Mouse (Mus musculus) lung, postnatal 0 days (tissue): ENCODE measurements around the gene Fanca. TPM values are rescaled to one million over a fixed set of nuclear protein-coding genes. Genes with fewer than 3 reads are reported as not detected.

Experiments used
- ATAC-seq: fragments of 200-750 bp; cut with Nextera tagmentation; 2 replicates; pipeline ENCODE4 v1.8.0; 2017; ENCODE audit warnings: moderate library complexity
- DNase-seq: peaks from one replicate; pipeline ENCODE4 v3.0.0-alpha.2; 2016; ENCODE audit warnings: low spot score
- H3K27ac ChIP-seq: fragments of 300-500 bp; sonication (generic); 2 replicates; pipeline ENCODE4 v1.5.1; 2014; ENCODE audit warnings: antibody characterized with exemption, mild to moderate bottlenecking, low read length, mixed read lengths
- H3K27me3 ChIP-seq: fragments of 300-500 bp; sonication (generic); replicated peaks from 2 replicates; pipeline ENCODE4 v1.6.1; 2014; ENCODE audit warnings: low read length, mixed read lengths; ENCODE audit not compliant: insufficient read depth
- H3K36me3 ChIP-seq: fragments of 300-500 bp; sonication (generic); 2 replicates; pipeline ENCODE4 v1.6.1; 2014; ENCODE audit warnings: low read length, mixed read lengths; ENCODE audit not compliant: insufficient read depth
- H3K4me1 ChIP-seq: fragments of 300-500 bp; sonication (generic); 2 replicates; pipeline ENCODE4 v1.6.1; 2014; ENCODE audit warnings: antibody characterized with exemption, low read depth, low read length, mixed read lengths; ENCODE audit not compliant: insufficient read depth
- H3K4me2 ChIP-seq: fragments of 300-500 bp; sonication (generic); replicated peaks from 2 replicates; pipeline ENCODE4 v1.6.1; 2014; ENCODE audit warnings: low read depth, mild to moderate bottlenecking, low read length, moderate library complexity, mixed read lengths
- H3K4me3 ChIP-seq: fragments of 300-500 bp; sonication (generic); 2 replicates; pipeline ENCODE4 v1.5.1; 2014; ENCODE audit warnings: low read depth, low read length
- H3K9ac ChIP-seq: fragments of 300-500 bp; sonication (generic); replicated peaks from 2 replicates; pipeline ENCODE4 v1.6.1; 2014; ENCODE audit warnings: low read depth, mild to moderate bottlenecking
- H3K9me3 ChIP-seq: fragments of 300-500 bp; sonication (generic); 2 replicates; pipeline ENCODE4 v1.6.1; 2016; ENCODE audit warnings: low read length, mixed read lengths
- CTCF ChIP-seq: IDR thresholded peaks from 2 replicates; pipeline ENCODE4 v1.5.1; 2016; ENCODE audit warnings: antibody characterized with exemption, mild to moderate bottlenecking
- EP300 ChIP-seq: IDR thresholded peaks from 2 replicates; pipeline ENCODE4 v1.6.1; 2016; ENCODE audit warnings: antibody characterized with exemption, mild to moderate bottlenecking, control low read depth
- WGBS: fragments of 180-500 bp; shearing (Covaris S2); extraction: QIAGEN DNeasy Blood & Tissue Kit; methylation state at CpG from one replicate; pipeline ENCODE4 v1.1.7; 2014; 5-methylcytosine and 5-hydroxymethylcytosine counted together
- polyA plus RNA-seq: library from polyadenylated mRNA; unstranded; fragments of >200 nt; fragmentation: Nextera tagmentation; extraction: Ambion mirVana; gene quantifications from 2 replicates; pipeline ENCODE4 v1.2.1, GENCODE M21; 2015

Fanca gene
- polyA plus RNA-seq, 1 experiment from 2014 or later, result 4.5 TPM

GRCm38 (mm10) chr8:123342253-123342652 is 23.9 kb upstream of the Fanca start:
- WGBS, result 50% methylated on average over 8 of the region's 8 CpGs
- DNase-seq, result peak; percentile 32

DNA sequence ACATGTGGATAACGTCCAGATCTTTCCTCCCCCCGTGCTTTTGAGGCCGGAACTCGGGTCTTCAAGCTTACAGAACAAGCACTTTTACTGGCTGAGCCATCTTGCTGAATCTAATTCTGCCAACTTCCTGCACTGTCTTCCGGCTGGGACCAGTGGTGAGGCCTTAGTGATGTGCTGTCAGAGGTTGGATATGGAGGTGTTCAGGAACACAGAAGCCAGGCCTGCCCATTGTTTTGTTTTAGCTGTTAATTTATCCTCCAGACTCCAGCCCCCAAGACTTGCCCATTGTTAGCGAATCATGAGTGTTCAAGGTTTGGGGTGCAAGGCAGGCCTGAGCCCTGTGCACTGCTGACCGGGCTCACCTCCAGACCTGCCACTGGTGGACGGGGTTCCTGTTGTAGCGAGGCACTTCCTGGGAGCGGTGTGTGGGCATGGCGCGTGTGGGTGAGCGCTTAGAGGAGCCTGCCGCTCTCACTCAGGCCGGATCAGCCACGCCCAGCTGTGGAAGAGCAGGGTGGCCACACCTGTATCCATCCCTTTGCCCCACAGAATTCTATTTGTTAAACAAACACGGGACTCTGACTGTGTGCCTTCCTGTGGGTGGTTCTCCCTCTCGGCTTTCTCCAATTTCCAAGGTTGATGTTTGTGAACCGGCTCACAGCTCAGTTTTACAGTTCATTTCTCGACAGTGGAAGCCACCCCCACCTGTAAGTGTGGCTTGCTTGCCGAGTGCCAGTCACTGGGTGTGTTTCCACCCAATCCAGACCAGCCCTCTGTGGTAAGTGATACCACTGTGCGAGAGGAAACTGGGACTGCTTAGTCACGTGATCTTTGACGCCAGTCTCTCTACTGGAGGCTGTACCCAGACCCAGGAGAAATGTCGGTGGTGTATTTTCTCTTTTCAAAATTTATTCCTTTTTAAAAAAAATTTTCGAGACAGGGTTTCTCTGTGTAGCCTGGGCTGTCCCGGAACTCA is 23.0 kb upstream of the Fanca start:
- Histone ChIP-seq H3K4me1 (no peaks in the 10 kb centered on the region), H3K36me3 (no peaks in the 10 kb centered on the region), H3K9ac (no peak overlapping the region), H3K27me3 (no peaks in the 10 kb centered on the region), H3K4me3 (no peak overlapping the region), H3K4me2 (no peak overlapping the region), H3K27ac (no peak overlapping the region), H3K9me3 (no peaks in the 10 kb centered on the region)
- ATAC-seq (no peak), DNase-seq (no peak)
- 68% methylated on average over 27 of the region's 27 CpGs for WGBS
- TF ChIP-seq EP300, result no peak
- TF ChIP-seq CTCF, result no peak

More at GRCm38 (mm10) chr8:123342253-123342652, 23.9 kb upstream of the Fanca start:
- H3K4me3 ChIP-seq, result no peak overlapping the region
- ATAC-seq, result peak; percentile 48; the same call in 1 of the 2 replicates
- TF ChIP-seq CTCF (no peak), EP300 (no peak)
- H3K27ac ChIP-seq, result no peak overlapping the region
- no peaks in the 10 kb centered on the region for H3K4me1 ChIP-seq
- no peaks in the 10 kb centered on the region for H3K36me3 ChIP-seq
- no peaks in the 10 kb centered on the region for H3K9me3 ChIP-seq
- no peaks in the 10 kb centered on the region for H3K27me3 ChIP-seq
- no peak overlapping the region for H3K4me2 ChIP-seq
- no peak overlapping the region for H3K9ac ChIP-seq

DNA sequence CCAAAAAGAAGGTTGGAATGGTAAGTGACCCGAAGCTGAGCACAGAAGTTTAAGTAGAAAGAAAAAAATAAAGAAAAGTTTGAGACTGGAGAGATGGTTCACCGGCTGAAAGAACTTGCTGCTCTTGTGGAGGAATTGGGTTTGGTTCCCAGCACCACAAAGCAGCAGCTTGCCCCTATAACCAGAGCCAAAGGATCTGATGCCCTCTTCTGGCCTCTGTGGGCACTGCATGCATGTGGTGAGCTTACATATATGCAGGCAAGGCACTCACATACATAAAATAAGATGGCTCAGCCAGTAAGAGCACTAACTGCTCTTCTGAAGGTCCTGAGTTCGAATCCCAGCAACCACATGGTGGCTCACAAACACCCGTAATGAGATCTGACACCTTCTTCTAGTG is 21.7 kb upstream of the Fanca start:
- DNase-seq (no peak), ATAC-seq (no peak)
- H3K9me3 ChIP-seq, result no peaks in the 10 kb centered on the region
- no peak overlapping the region for H3K27ac ChIP-seq
- H3K4me1 ChIP-seq, result no peaks in the 10 kb centered on the region
- H3K4me2 ChIP-seq, result no peak overlapping the region
- no peak overlapping the region for H3K9ac ChIP-seq
- H3K27me3 ChIP-seq, result no peaks in the 10 kb centered on the region
- TF ChIP-seq EP300 (no peak), CTCF (peak; percentile 33)
- no peak overlapping the region for H3K4me3 ChIP-seq
- 96% methylated on average over 4 of the region's 4 CpGs for WGBS
- H3K36me3 ChIP-seq, result no peaks in the 10 kb centered on the region

DNA sequence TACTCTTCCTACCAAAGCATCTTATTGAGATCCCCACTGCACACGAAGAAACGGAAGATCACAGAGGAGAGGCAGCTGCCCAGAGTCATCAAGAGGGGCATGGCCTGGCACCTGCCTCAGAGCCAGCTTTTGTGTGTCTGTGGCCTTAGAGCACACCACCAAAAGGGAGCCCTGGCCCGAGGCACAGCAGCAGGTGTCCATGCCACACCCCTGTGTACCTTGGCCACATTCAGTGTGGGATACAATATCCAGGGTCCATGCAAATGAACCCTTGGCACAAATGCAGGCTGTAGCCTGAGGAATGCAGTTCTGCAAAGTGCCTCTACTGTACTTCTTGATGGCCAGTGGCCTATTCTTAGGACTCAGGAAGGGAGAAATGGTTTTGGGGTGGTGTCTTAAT is 19.1 kb upstream of the Fanca start:
- Histone ChIP-seq H3K36me3 (no peaks in the 10 kb centered on the region), H3K4me1 (no peaks in the 10 kb centered on the region), H3K4me3 (no peak overlapping the region), H3K4me2 (no peak overlapping the region), H3K9ac (no peak overlapping the region), H3K27ac (no peak overlapping the region), H3K9me3 (no peaks in the 10 kb centered on the region), H3K27me3 (0 out of 2 replicates have a peak, but pooled peaks cover 16% of the 10 kb centered on the region)
- 77% methylated on average over 3 of the region's 3 CpGs for WGBS
- ATAC-seq (no peak), DNase-seq (no peak)
- no peak for TF ChIP-seq CTCF
- TF ChIP-seq EP300, result no peak

DNA sequence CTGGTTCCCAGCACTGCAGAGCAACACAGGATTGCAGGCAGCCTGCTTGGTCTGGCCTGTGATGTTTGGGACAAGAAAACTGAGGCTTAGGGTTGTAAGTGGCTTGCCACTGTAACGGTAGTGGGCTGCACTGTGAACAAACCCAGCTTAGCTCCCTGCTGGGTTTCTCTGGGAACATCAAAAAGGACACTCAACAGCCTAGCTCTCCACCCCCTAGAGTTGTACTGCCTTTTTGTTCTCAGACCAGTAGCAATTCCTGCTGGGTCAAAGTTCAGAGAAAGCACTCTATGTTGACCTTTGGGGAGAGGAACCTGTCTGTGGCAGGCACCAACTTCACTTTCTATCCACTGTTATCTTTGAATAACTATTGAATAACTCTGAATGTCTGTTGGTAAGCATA is 16.1 kb upstream of the Fanca start:
- Histone ChIP-seq H3K9ac (no peak overlapping the region), H3K4me3 (no peak overlapping the region), H3K27me3 (0 out of 2 replicates have a peak, but pooled peaks cover 18% of the 10 kb centered on the region), H3K4me1 (0 out of 2 replicates have a peak, but pooled peaks cover 4% of the 10 kb centered on the region), H3K9me3 (no peaks in the 10 kb centered on the region), H3K4me2 (no peak overlapping the region), H3K36me3 (no peaks in the 10 kb centered on the region), H3K27ac (no peak overlapping the region)
- DNase-seq (no peak), ATAC-seq (no peak)
- TF ChIP-seq EP300 (no peak), CTCF (no peak)
- WGBS, result 18% methylated on average over 1 of the region's 1 CpGs

GRCm38 (mm10) chr8:123333864-123334263 is 15.5 kb upstream of the Fanca start:
- ATAC-seq, result no peak
- Histone ChIP-seq H3K9ac (no peak overlapping the region), H3K27me3 (0 out of 2 replicates have a peak, but pooled peaks cover 18% of the 10 kb centered on the region), H3K27ac (no peak overlapping the region), H3K4me1 (0 out of 2 replicates have a peak, but pooled peaks cover 4% of the 10 kb centered on the region), H3K4me2 (no peak overlapping the region), H3K4me3 (no peak overlapping the region), H3K36me3 (no peaks in the 10 kb centered on the region), H3K9me3 (no peaks in the 10 kb centered on the region)
- no peak for DNase-seq
- WGBS, result 6% methylated on average over 7 of the region's 7 CpGs
- TF ChIP-seq CTCF, result no peak
- no peak for TF ChIP-seq EP300
